In the genomic region with DNA sequence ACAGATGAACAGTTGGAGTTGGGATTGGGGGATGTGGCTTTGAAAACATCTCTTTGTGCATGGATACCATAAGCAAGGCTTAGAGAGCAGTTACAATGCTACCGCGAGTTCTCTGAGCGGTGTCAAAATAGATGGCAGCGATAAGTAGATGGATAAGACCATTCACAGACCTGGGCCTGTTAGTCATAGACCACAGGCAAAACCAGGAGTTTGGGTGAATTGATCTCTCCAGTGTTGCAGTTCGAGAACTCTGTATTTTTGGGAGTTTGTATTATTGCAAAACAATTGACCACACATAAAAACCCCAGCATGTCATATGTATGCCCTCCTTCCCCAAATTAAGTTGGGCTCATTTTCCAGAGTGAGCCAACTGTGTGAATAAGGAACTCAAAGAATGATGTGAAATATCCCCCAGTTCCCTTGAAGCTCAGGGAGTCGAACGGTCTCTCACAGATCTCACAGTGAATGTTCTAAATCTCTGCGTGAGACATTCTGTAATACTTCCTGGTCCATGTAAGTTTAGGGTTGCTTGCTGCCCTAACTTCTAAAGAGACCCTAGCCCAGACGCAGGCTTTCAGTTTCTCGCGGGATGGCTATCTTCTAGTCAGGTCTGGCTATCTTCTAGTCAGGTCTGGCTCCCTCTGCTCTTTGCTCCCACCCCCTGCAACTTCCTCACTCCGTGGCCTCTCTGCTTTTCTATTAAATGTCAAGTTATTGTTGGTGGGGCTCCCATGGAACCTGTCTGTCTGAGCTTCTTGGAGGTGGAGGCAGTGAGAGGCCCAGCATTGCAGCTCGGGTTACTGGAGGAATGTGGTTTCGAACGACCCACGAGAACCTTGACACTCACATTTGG, we compare ENCODE assay signal across 18 mouse cellular contexts. TPM values are rescaled to one million over a fixed set of nuclear protein-coding genes. Genes with fewer than 3 reads are reported as not detected.
DNase-seq lines count a peak whose midpoint lies in the region.
"Had no signal": no experiment of that assay in that cellular context is flagged by ENCODE, and none has a peak within 500 bp of the region (broad histone marks: within the 10 kb centered on the region; RNA-seq: fewer than 3 reads in every experiment).

No protein-coding gene starts in this region.

- intact Hi-C loops in heart, postnatal 10 days (cut with DNase I), result no loop called here

- H3K9me3 ChIP-seq in embryonic facial prominence, embryonic 10.5 days, result no peaks in the 10 kb centered on the region
- H3K9me3 ChIP-seq: embryonic facial prominence, embryonic 12.5 days; G1E; heart, embryonic 12.5 days; hindbrain, embryonic 13.5 days had no signal

- H3K36me3 ChIP-seq in embryonic facial prominence, embryonic 10.5 days (replicated peaks), result no peaks in the 10 kb centered on the region
- H3K36me3 ChIP-seq: embryonic facial prominence, embryonic 12.5 days; G1E; heart, embryonic 12.5 days; hindbrain, embryonic 13.5 days had no signal

- H3K27me3 ChIP-seq in embryonic facial prominence, embryonic 10.5 days (replicated peaks; ENCODE audit: low read depth, poor library complexity, severe bottlenecking), result no peaks in the 10 kb centered on the region
- H3K27me3 ChIP-seq: embryonic facial prominence, embryonic 12.5 days; heart, embryonic 12.5 days; hindbrain, embryonic 13.5 days had no signal

- H3K4me1 ChIP-seq in embryonic facial prominence, embryonic 10.5 days, result peaks cover 7% of the 10 kb centered on the region
- H3K4me1 ChIP-seq: heart, embryonic 12.5 days; hindbrain, embryonic 13.5 days had no signal

- no peak overlapping the region for H3K4me3 ChIP-seq in embryonic facial prominence, embryonic 10.5 days
- H3K4me3 ChIP-seq: embryonic facial prominence, embryonic 12.5 days; gastrocnemius, adult 2 months; heart, embryonic 12.5 days; hindbrain, embryonic 13.5 days had no signal

- WGBS in embryonic facial prominence, embryonic 10.5 days, result 88% methylated on average over 16 of the region's 16 CpGs

- DNase-seq in 416B (ENCODE audit: low read depth) (peak; percentile 62), MN1 (ENCODE audit: low spot score) (peak; percentile 57)
- no peak for DNase-seq in embryonic facial prominence, embryonic 10.5 days (ENCODE audit: low spot score)
- DNase-seq in monocyte, adult 2 months (ENCODE audit: low read depth in 1 of 2, low spot score in 2 of 2), result peak; percentile 23 to 66
- no peak for DNase-seq in frontal cortex, adult 2 months (ENCODE audit: extremely low spot score in 1 of 2, low spot score in 1 of 2)
- no peak for DNase-seq in heart, postnatal 10 days
- DNase-seq in ovary, postnatal 14 days (ENCODE audit: low spot score), result no peak
- DNase-seq: cerebellum, adult 9-10 months; gastrocnemius, adult 2 months; heart, adult 11 months; kidney, adult 9 months; kidney, postnatal 36 days; right cerebral cortex, postnatal 4 days; thymus, postnatal 4 days had no signal

- peak overlapping the region; percentile 10; the same call in 1 of the 2 replicates for H3K27ac ChIP-seq in embryonic facial prominence, embryonic 10.5 days (replicated peaks)
- H3K27ac ChIP-seq: embryonic facial prominence, embryonic 12.5 days; gastrocnemius, adult 2 months; hindbrain, embryonic 13.5 days had no signal

RNA-seq across cellular contexts. Expression of gene Rasgrp1, which starts 43.0 kb away (rescaled TPM):
- polyA plus RNA-seq in embryonic facial prominence, embryonic 10.5 days (2016; fragmentation: Nextera tagmentation; extraction: Ambion mirVana), result 0.47 and 0.55 TPM in 2 replicates
- 191 and 194 TPM in 2 replicates for polyA plus RNA-seq in frontal cortex, adult 2 months (2012; rRNA removed)
- 1 to 10 TPM in 1 of 2 experiments, under 1 TPM in 1; 0.57 to 1.1 TPM for total RNA-seq in heart, postnatal 10 days (2021)
- polyA plus RNA-seq: G1E had no signal

RNA-seq across cellular contexts. Expression of gene Fam98b, which starts 50.3 kb away (rescaled TPM):
- polyA plus RNA-seq in embryonic facial prominence, embryonic 10.5 days (2016; fragmentation: Nextera tagmentation; extraction: Ambion mirVana), result 19.8 and 19.9 TPM in 2 replicates
- polyA plus RNA-seq in frontal cortex, adult 2 months (2012; rRNA removed), result 38.6 and 41.4 TPM in 2 replicates
- total RNA-seq in heart, postnatal 10 days (2021), result 10 to 100 TPM; 25.8 to 28.3 TPM

Comparison
In these comparisons a context has a peak if more than half of its experiments do, and no peak if none do; other contexts are left out.
1. DNase-seq: peak in 416B (single experiment), MN1 (single experiment) and monocyte, adult 2 months (2 of 2); none in embryonic facial prominence, embryonic 10.5 days (single experiment), frontal cortex, adult 2 months (0 of 2), heart, postnatal 10 days (0 of 2) and ovary, postnatal 14 days (single experiment).
2. RNA of gene Rasgrp1, which starts 43.0 kb away (polyA plus RNA-seq): 191 to 194 TPM in frontal cortex, adult 2 months; 0.47 to 0.55 TPM in embryonic facial prominence, embryonic 10.5 days; every median in the first group is over 100 times any median in the second.